Mouse (Mus musculus) embryonic facial prominence, embryonic 10.5 days (tissue): ENCODE results near the gene Gm20671. TPM values are rescaled to one million over a fixed set of nuclear protein-coding genes. Genes with fewer than 3 reads are reported as not detected.
"Not testable (repeated sequence)": the region's sequence is repeated elsewhere in the genome, so short reads cannot be mapped to it uniquely, and the experiment has no call there.

Experiments
- DNase-seq: peaks from one replicate; pipeline ENCODE4 v3.0.0-alpha.2; 2017; ENCODE audit warnings: low spot score
- H3K27ac ChIP-seq: fragments of 300-500 bp; sonication (generic); replicated peaks from 2 replicates; pipeline ENCODE4 v1.5.1; 2016; ENCODE audit warnings: mild to moderate bottlenecking
- H3K27me3 ChIP-seq: fragments of 300-500 bp; sonication (generic); replicated peaks from 2 replicates; pipeline ENCODE4 v1.6.1; 2016; ENCODE audit warnings: low read depth, mild to moderate bottlenecking; ENCODE audit not compliant: poor library complexity, severe bottlenecking
- H3K36me3 ChIP-seq: fragments of 300-500 bp; sonication (generic); replicated peaks from 2 replicates; pipeline ENCODE4 v1.6.1; 2016; ENCODE audit warnings: mild to moderate bottlenecking, moderate library complexity
- H3K4me1 ChIP-seq: fragments of 300-500 bp; sonication (generic); 2 replicates; pipeline ENCODE4 v1.6.1; 2016
- H3K4me3 ChIP-seq: fragments of 300-500 bp; sonication (generic); 2 replicates; pipeline ENCODE4 v1.5.1; 2016; ENCODE audit warnings: mild to moderate bottlenecking, moderate library complexity
- H3K9me3 ChIP-seq: fragments of 300-500 bp; sonication (generic); 2 replicates; pipeline ENCODE4 v1.6.1; 2016; ENCODE audit warnings: mild to moderate bottlenecking
- WGBS: fragments of 180-500 bp; shearing (Covaris S2); methylation state at CpG from one replicate; pipeline ENCODE4 v1.1.7; 2016; 5-methylcytosine and 5-hydroxymethylcytosine counted together
- polyA plus RNA-seq: library from polyadenylated mRNA; unstranded; fragments of >200 nt; fragmentation: Nextera tagmentation; extraction: Ambion mirVana; gene quantifications from 2 replicates; pipeline ENCODE4 v1.2.1, GENCODE M21; 2016

Gm20671 gene
- not detected in 2 replicates for polyA plus RNA-seq

DNA sequence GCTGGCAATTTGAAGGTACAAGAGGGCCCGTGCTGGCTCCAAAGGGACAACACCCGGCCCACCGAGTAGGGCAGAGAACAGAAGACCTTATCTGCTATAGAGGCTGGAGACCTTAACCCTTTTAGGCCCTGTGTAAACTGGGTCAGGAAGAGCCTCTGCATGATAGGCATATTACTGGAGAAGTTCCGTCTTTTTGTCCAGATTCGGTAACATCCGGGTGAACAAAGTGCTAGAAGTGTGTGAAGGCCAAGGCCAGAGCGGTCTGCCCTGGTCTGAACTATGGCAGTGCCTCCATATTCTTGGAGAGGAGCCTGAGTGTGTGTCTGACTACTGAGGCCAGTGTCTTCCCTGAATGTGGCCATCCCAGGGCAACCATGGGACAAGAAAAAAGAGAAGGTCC is at the start of gene Gm20671:
Gm20671 (minus strand) TSS at position 101 of the 400 bp plus-strand sequence.
- DNase-seq = no peak
- WGBS = 93% methylated on average over 7 of the region's 7 CpGs
- H3K4me1 ChIP-seq = no peaks in the 10 kb centered on the region
- H3K36me3 ChIP-seq = peaks cover 81% of the 10 kb centered on the region
- no peak within 1 kb of the TSS for H3K4me3 ChIP-seq
- H3K27ac ChIP-seq = no peak within 1 kb of the TSS
- no peaks in the 10 kb centered on the region for H3K9me3 ChIP-seq
- no peaks in the 10 kb centered on the region for H3K27me3 ChIP-seq

- no peaks in the 10 kb centered on the region for H3K4me1 ChIP-seq
- 92% methylated on average over 5 of the region's 5 CpGs for WGBS
- H3K36me3 ChIP-seq = peaks cover 92% of the 10 kb centered on the region
- H3K27me3 ChIP-seq = no peaks in the 10 kb centered on the region
- no peaks in the 10 kb centered on the region for H3K9me3 ChIP-seq
- H3K27ac ChIP-seq = no peak overlapping the region
- no peak for DNase-seq
- no peak overlapping the region for H3K4me3 ChIP-seq
Measured at GRCm38 (mm10) chr5:32872346-32872745, 45.4 kb upstream of the Gm20671 start.

DNA sequence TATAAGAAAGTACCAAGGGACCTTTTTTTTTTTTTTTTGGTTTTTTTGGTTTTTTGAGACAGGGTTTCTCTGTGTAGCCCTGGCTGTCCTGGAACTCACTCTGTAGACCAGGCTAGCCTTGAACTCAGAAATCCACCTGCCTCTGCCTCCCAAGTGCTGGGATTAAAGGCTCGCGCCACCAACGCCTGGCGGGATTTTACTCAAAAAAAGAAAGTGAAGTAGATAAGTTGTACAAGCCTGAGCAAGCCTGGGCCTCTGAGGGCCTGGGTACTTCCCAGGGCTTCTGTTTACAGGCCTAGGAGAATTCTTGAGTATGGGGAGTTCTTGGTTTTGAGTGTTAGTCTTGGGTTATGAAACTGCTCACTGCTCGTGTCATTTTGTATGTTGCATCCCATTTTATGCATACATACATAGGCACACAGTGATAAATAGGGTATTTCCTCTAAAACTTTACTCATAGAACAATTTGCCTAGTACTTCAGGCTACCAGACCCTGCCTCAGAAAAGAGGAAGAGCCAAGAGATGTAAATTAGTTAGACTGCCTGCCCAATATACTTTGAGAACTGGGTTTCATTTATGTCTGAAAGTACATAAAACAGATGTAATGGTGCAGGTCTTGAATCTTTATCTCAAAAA is 42.6 kb upstream of the Gm20671 start:
- WGBS = 94% methylated on average over 5 of the region's 5 CpGs
- Histone ChIP-seq H3K9me3 (no peaks in the 10 kb centered on the region), H3K27ac (no peak overlapping the region), H3K4me3 (no peak overlapping the region), H3K27me3 (no peaks in the 10 kb centered on the region), H3K36me3 (peaks cover 83% of the 10 kb centered on the region), H3K4me1 (peaks cover 3% of the 10 kb centered on the region)
- no peak for DNase-seq

DNA sequence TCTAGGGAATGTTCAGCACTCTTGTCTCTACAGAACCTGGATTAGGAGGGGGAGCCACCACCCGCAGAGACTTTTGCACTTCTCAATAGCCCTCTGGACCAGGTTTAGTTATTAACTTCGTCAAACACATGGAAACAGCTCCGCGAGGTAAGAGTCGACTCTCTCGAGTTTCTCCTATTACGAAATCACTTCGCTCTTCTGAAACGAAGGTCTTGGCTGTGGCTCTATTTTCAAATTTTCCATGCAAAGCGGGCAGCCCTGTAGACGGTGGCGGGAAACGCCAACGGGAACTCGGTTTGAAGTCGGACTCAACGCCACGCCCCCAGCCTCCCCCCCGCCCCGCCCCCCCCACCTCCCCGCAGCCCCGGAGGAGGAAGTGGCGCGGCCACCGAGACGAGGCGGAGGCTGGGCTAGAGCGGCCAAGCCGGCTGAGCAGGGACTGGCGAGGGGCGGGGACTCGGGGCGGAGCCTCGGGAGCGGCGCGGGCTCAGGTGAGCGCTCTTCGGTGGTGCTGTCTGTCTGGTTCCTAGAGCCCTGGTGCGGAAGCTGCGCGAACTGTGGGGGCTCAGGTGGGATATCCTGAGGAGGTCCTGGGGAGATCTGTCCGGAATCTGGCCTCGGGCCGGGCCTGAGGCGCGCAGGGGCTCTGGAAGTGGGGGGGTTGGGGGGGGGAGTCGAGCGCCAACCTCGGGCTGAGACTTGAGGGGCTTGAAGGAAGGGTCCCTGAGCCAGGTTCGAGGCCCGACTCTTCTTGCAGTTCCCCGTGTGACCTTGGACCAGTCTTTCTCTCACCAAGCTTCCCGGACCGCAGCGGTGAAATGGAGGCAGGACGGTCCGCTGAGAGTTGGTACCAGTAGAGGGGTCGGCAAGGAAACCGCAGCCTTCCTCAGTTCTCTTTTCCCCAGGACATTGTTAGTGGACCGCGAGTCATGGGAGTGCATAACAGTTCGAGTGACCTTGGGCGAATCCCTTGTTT is 36.6 kb upstream of the Gm20671 start, which contains the start of gene Depdc5:
Depdc5 (plus strand) TSS at position 449 of the 976 bp plus-strand sequence.
- no peaks in the 10 kb centered on the region for H3K9me3 ChIP-seq
- DNase-seq = peak; percentile 97
- no peaks in the 10 kb centered on the region for H3K27me3 ChIP-seq
- under 1% methylated on average over 64 of the region's 64 CpGs for WGBS
- H3K36me3 ChIP-seq = peaks cover 31% of the 10 kb centered on the region
- H3K27ac ChIP-seq = peak within 1 kb of the TSS; percentile 90
- peaks cover 10% of the 10 kb centered on the region for H3K4me1 ChIP-seq
- H3K4me3 ChIP-seq = peak within 1 kb of the TSS; percentile 89

- H3K9me3 ChIP-seq = no peaks in the 10 kb centered on the region
- peaks cover 10% of the 10 kb centered on the region for H3K4me1 ChIP-seq
- peak overlapping the region; percentile 89 for H3K4me3 ChIP-seq
- peaks cover 21% of the 10 kb centered on the region for H3K36me3 ChIP-seq
- 86% methylated on average over 6 of the region's 6 CpGs for WGBS
- DNase-seq = no peak
- H3K27me3 ChIP-seq = no peaks in the 10 kb centered on the region
- H3K27ac ChIP-seq = peak overlapping the region; percentile 90; the same call in 1 of the 2 replicates
Measured at GRCm38 (mm10) chr5:32862469-32863132, 35.7 kb upstream of the Gm20671 start.

DNA sequence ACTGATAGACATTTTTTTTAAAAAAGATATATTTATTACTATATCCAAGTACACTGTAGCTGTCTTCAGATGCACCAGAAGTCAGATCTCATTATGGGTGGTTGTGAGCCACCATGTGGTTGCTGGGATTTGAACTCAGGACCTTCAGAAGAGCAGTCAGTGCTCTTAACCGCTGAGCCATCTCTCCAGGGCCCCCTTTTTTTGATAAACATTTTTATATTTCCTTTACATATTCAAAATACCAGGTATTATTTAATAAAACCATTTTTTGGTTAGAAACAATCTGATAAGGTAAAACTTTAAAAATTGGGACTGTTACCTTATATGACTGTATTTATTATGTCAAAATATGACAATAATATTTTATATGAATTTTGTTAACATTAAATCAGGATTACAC is 34.2 kb upstream of the Gm20671 start:
- 93% methylated on average over 1 of the region's 1 CpGs for WGBS
- Histone ChIP-seq H3K27ac (no peak overlapping the region), H3K4me3 (no peak overlapping the region), H3K36me3 (peaks cover 7% of the 10 kb centered on the region; the same call in 1 of the 2 replicates), H3K9me3 (no peaks in the 10 kb centered on the region), H3K4me1 (peaks cover 12% of the 10 kb centered on the region), H3K27me3 (no peaks in the 10 kb centered on the region)
- DNase-seq = no peak

- H3K4me3 ChIP-seq = peak overlapping the region; percentile 59
- 6% methylated on average over 6 of the region's 6 CpGs for WGBS
- peak; percentile 60 for DNase-seq
- H3K9me3 ChIP-seq = no peaks in the 10 kb centered on the region
- peak overlapping the region; percentile 88 for H3K27ac ChIP-seq
- H3K27me3 ChIP-seq = no peaks in the 10 kb centered on the region
- peaks cover 12% of the 10 kb centered on the region for H3K4me1 ChIP-seq
- H3K36me3 ChIP-seq = no peaks in the 10 kb centered on the region
Measured at GRCm38 (mm10) chr5:32857781-32858220, 30.9 kb upstream of the Gm20671 start.

DNA sequence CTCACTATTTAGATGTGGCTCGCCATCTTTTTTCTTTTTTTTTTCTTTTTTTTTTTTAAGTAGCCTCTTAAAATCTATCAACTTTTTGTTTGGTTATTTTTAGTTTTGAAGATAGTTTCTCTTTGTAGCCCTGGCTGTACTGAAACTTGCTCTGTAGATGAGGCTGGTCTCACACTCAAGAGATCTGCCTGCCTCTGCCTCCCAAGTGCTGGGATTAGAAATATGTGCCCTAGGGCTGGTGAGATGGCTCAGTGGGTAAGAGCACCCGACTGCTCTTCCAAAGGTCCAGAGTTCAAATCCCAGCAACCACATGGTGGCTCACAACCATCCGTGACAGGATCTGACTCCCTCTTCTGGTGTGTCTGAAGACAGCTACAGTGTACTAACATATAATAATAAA is 28.4 kb upstream of the Gm20671 start:
- not testable (repeated sequence) for H3K9me3 ChIP-seq, H3K27ac ChIP-seq, H3K4me3 ChIP-seq, H3K27me3 ChIP-seq, DNase-seq
- H3K36me3 ChIP-seq = peaks cover 18% of the 10 kb centered on the region
- 90% methylated on average over 3 of the region's 3 CpGs for WGBS
- peaks cover 26% of the 10 kb centered on the region for H3K4me1 ChIP-seq

DNA sequence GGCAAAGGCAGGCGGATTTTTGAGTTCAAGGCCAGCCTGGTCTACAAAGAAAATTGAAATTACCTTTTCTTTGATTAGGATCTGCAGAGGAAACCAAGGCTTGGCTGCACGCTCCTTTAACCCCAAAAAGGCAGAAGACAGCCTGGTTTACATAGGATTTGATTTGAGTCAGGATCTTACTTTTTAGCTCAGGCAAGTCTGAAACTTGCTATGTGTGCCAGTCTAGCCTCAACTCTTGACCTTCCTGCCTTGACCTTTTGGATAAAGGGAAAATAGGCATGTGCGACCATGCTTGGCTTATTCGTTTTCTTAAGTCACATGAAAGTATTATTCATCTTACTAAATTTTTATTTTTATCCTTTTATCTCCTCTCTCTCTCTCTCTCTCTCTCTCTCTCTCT is 27.9 kb upstream of the Gm20671 start:
- peaks cover 20% of the 10 kb centered on the region for H3K36me3 ChIP-seq
- WGBS = 87% methylated on average over 4 of the region's 4 CpGs
- no peaks in the 10 kb centered on the region for H3K9me3 ChIP-seq
- no peaks in the 10 kb centered on the region for H3K27me3 ChIP-seq
- DNase-seq = no peak
- peaks cover 26% of the 10 kb centered on the region for H3K4me1 ChIP-seq
- peak overlapping the region; percentile 93 for H3K4me3 ChIP-seq
- peak overlapping the region; percentile 94 for H3K27ac ChIP-seq

DNA sequence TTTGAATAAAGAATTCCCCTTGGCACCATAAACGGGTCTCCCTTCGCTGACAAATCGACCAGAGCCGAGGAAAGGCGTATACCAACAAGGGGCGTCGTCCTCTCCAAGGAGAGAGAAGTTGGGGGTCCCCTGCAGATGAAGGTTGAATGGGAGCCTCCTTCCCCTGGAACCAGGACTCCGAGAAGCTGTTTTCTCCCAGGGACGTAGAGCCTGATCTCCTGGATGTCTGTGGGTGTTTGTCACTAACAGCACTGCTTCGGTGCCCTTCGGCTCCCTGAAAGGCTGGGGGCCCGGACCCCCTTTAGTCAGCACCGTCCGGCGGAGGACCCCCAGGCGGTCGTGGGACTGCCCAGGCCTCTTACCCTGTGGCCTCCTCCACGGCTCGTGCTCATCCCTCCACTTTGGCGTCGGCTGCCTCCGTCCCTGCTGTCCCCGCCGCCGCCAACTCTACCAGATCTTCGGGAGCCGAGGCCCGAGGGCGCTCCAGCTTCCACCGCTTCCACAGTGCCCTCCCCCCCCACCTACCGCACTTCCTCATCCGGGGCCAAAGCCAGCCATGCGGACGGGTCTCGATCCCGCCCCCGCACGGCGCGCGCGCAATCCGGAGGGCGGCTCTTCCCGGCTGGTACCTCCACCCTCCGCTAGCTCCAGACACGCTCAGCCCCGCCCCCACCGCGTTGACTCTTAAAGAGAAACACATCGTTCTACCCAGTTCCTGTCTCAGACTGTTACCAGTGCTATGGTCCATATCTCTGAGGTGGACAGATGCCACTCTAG is 27.0 kb upstream of the Gm20671 start, which contains the start of gene Prr14l:
Prr14l (minus strand) TSS at position 526 of the 777 bp plus-strand sequence.
- no peaks in the 10 kb centered on the region for H3K27me3 ChIP-seq
- peak within 1 kb of the TSS; percentile 94 for H3K27ac ChIP-seq
- H3K36me3 ChIP-seq = peaks cover 25% of the 10 kb centered on the region
- peaks cover 26% of the 10 kb centered on the region for H3K4me1 ChIP-seq
- no peaks in the 10 kb centered on the region for H3K9me3 ChIP-seq
- peak within 1 kb of the TSS; percentile 93 for H3K4me3 ChIP-seq
- peak; percentile 99 for DNase-seq
- under 1% methylated on average over 51 of the region's 51 CpGs for WGBS

GRCm38 (mm10) chr5:32852026-32852425 is 25.1 kb upstream of the Gm20671 start:
- Histone ChIP-seq H3K36me3 (peaks cover 41% of the 10 kb centered on the region), H3K4me1 (peaks cover 24% of the 10 kb centered on the region), H3K4me3 (peak overlapping the region; percentile 93), H3K27me3 (no peaks in the 10 kb centered on the region), H3K27ac (no peak overlapping the region), H3K9me3 (no peaks in the 10 kb centered on the region)
- 69% methylated on average over 6 of the region's 6 CpGs for WGBS
- no peak for DNase-seq
